Mouse (Mus musculus) adrenal gland, postnatal 4 days (tissue): ENCODE measurements at regions not wholly inside any gene's neighbourhood (a gene's known extent, or its start where the extent isn't known, plus 50 kb on each side); places are given as distances from the start of the nearest gene placed in this dataset.
A peak's percentile ranks its signal among the peaks of the same experiment; 100 is the strongest.

Experiments used
- DNase-seq, 2 experiments: peaks; one replicate each; pipeline ENCODE4 v3.0.0; 2021 to 2022; ENCODE audit warnings: low spot score in 2 of 2, mixed read lengths in 2 of 2

GRCm38 (mm10) chr9:50395543-50395942 is 50.8 kb upstream of the Rpl10-ps3 start:
- no peak for DNase-seq

DNA sequence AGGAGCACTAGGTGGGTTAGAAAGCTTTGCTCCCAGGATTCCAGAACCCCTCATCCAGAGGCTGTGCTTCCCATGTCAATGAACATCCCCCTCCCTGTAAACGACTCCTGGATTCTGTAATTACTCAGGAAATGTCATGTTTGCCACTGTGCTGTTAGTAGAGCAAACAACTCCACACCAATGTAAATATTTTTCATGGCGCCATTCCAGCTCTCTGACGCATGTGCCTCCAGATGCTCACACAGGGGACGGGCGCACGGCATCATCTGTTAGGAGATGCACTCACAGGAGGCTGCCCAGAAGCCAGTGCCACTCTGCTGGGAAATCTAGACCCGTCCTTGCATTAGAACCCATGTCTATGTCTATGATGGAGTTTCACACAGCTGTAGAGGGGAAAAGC is 51.3 kb upstream of the Rpl10-ps3 start:
- no peak for DNase-seq

- no peak for DNase-seq
Measured at GRCm38 (mm10) chr9:50408396-50408795, 63.6 kb upstream of the Rpl10-ps3 start.

- no peak for DNase-seq
Measured at GRCm38 (mm10) chr9:50408845-50409244, 64.1 kb upstream of the Rpl10-ps3 start.

GRCm38 (mm10) chr9:50412986-50413385 is 68.2 kb upstream of the Rpl10-ps3 start:
- no peak for DNase-seq

DNA sequence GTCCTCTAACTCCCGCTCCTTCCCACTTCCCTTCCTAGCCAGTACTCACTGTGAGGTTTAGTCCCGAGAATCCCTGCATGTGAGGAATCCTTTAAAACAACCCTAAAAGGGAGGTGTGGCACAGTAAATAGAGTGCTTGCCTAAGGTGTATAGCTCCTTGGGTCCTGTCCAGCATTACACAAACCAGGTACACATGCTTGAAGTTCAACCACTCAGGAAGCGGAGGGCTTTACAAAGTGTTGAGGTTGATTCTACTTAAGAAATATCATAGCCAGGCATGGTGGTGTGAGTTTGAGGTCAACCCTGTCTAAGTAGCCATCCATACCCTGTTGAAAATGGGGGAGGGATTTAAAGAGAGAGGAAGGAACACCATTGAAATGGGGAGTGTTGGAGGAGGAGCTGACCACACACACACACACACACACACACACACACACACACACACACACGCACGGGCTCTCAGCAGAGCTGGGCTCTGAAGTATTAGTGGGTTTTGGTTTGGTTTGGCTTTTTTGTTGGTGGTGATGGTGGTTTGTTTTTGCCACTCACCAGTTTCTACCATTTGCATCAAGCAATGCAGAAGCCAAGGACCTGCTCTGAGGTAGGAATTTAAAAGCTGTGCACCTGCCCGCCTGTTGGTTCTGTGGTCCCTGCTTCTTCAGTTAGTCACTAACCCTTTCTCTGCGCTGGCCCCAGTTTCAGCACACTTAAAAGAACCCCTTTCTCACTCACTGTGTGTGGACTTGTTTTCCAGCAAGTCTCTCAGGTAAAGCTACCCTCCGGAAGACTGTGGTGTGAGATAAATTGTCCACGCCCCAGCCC is 69.0 kb upstream of the Rpl10-ps3 start:
- no peak for DNase-seq

- peak in 1 of 2 experiments; percentile 31 for DNase-seq
Measured at GRCm38 (mm10) chr9:50414796-50415340, 70.1 kb upstream of the Rpl10-ps3 start.

- DNase-seq: no peak
Measured at GRCm38 (mm10) chr9:50416677-50417076, 71.9 kb upstream of the Rpl10-ps3 start.

- no peak for DNase-seq
Measured at GRCm38 (mm10) chr9:50421061-50421460, 73.3 kb upstream of the Plet1 start.

DNA sequence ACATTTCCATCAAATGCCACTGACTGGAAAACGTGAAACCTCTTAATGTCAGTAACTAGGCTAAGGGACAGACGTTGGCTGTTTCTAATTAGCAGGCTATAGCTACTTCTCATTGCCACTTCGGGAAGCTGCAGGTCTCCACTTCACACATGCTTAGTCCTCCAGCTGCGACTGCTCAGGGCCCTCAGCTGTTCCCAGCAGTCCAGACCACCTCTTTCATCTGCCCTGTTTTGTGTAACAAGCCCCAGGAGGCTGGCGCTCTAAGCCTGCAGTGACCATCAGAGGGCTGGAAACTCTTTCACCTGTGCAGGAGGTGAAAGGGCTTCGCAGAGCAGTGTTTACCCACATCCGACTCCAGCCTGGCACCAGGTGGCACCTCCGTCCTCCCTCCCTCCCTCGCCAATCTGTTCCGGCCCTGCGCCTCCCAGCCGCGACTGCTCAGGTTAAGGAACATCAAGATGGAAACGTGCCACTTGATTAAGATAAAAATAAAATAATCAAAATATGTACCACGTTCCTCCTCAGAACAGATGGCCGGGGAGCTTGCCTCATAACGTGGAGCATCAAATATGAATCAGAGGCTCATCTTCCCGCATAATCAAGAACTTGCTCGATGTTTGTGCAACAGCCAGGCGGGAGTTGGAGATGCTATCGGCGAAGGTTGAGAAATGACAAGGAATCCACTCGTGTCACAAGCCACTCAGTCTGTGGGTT is 72.6 kb upstream of the Plet1 start:
- no peak for DNase-seq

- DNase-seq: no peak
Measured at GRCm38 (mm10) chr9:50425866-50426495, 68.3 kb upstream of the Plet1 start.

GRCm38 (mm10) chr9:50430147-50430546 is 64.2 kb upstream of the Plet1 start:
- no peak for DNase-seq

- no peak for DNase-seq
Measured at GRCm38 (mm10) chr9:50433525-50433924, 60.8 kb upstream of the Plet1 start.

DNA sequence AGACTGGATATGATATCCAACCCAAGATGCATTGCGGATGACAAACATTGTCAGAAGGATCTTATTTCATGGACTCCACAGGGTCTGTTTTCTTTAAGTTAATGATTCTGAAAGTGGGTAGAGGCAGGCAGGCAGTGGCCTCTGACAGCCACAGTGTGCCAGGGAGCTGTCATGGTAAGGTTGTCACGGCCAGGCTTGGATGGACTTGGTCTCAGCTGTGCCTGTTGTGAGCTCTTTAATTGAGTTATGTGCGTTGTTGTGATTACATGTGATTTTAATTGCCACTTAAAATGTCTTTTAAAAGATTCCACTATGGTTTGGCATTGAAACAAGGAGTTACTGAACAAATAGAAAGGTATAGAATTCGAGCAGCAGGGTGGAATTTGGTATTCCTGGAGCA is 60.3 kb upstream of the Plet1 start:
- DNase-seq: no peak

DNA sequence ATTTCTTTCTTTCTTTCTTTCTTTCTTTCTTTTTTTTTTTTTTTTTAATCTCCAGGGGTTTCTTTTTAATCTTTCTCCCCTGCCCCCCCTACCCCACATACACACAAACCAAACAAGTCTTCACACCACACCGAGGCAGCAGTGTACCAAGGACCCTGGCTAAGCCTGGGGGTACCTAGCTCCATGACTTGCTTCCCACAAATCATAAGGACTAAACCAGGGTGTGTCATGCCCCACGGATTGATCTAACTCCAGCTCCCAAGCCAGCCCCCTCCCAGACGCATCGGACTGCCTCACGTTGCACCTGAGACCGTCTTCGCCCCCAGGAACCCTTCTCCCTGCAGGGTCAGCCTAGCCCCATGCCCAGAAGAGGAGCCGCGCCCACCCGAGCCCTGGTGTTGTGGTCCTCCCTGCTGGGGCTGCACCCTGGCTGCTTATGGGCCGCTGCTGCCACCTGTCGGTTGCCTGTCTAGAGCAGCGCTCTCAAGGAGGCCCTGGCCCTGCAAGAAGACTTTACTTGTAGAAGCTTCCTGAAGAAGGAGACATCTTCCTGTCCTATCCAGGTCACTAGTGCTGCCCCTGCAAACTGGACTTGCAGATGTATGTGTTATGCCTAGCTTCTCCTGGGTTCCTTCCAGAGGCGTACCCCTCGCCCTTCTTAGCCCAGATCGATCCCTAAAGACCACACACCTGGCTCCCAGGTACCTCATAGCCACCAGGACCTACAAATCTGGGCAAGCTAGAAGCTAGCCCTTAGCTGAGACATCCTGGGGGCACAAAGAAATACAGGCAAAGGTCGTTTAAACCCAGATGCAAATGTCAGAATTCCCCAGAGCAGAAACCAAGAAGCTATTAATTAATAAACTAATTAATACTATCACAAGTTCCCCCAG is 56.2 kb upstream of the Plet1 start:
- peak; percentile 57 to 63 for DNase-seq

DNA sequence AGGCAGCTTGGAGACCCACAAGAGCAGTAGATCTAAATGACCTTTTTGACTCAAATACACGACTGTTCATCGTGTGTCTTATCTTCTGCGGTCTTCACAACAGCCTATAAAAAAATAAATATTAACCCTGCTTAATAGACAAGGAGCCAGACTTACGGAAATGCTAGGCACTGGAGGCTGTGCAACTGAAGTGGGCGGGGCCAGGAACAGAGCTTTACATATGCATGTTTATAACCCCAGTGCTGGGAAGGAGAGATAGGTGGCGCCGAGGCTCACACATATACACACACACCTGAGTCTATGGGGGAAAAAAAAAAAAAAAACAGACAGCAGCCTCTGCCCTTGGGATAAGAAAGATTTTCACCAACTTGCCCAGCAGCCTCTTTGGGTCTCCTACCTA is 55.6 kb upstream of the Plet1 start:
- DNase-seq: no peak

DNA sequence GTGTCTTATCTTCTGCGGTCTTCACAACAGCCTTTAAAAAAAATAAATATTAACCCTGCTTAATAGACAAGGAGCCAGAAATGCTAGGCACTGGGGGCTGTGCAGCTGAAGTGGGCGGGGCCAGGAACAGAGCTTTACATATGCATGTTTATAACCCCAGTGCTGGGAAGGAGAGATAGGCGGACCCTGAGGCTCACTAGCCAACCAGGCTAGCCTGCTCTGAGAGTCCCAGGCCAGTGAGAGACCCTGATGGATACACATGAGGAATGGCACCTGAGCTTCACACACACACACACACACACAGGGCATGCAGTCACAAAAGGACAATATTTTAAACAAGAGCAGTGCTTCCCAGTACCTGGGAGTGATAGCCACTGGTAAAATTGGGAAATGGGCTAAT is 54.1 kb upstream of the Plet1 start:
- no peak for DNase-seq

DNA sequence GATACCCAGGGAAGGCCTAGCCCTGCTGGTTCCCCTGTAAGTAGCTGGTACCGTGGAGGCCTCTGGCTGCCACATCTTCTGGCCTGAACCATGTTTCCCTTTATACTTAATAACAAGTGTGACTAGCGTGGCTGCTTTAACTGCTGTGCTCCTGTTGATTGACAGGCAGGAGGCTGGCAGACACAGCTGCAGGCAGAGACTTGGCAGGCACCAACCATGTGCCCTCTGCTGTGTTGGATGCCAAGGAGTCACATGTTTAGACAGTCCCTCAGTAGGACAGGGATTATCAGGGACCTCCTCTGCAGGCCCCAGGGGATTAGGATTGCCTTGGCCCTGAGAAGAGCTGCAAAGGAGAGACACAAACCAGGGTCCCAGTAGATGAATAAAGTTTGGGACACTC is 53.6 kb upstream of the Plet1 start:
- no peak for DNase-seq

DNA sequence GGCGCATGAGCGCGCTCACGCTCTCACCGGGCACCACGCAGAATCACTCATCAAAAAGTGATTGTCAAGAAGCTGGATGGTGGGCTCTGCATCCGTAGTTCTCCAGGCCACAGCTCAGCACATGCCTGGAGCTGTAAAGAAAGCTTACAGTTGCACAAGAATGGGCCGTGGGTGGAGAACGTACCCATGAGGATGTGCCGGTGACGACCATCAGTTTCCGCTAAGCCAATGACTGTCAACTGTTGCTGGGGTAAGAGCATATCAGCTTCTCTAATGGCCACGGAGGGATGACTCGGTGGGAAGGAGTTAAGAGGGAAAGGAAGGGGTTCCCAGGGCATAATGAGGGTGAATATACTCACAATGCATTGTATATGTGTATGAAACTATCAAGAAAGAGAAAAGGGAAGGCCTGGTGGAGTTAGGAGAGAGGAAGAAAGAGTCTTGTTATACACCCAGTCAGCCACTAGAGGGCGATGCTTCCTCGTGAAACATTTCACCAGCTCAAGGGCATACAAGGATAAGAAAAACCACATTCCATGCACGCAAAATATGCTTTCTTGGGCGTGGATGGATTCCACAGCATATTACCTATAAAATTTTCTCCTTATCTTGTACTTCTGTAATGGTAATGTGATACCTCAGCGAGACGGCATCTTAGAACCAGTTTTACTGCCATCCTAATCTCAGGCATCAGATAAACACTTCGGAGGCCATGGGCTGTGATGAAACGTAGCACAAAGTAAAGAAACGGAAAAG is 50.4 kb upstream of the Plet1 start:
- DNase-seq: no peak
